Mouse (Mus musculus): ENCODE results near the gene Atrnl1. TPM values are rescaled to one million over a fixed set of nuclear protein-coding genes. Genes with fewer than 3 reads are reported as not detected.

Gene Atrnl1
- polyA plus RNA-seq, 1 experiment, result 12.3 TPM

DNA sequence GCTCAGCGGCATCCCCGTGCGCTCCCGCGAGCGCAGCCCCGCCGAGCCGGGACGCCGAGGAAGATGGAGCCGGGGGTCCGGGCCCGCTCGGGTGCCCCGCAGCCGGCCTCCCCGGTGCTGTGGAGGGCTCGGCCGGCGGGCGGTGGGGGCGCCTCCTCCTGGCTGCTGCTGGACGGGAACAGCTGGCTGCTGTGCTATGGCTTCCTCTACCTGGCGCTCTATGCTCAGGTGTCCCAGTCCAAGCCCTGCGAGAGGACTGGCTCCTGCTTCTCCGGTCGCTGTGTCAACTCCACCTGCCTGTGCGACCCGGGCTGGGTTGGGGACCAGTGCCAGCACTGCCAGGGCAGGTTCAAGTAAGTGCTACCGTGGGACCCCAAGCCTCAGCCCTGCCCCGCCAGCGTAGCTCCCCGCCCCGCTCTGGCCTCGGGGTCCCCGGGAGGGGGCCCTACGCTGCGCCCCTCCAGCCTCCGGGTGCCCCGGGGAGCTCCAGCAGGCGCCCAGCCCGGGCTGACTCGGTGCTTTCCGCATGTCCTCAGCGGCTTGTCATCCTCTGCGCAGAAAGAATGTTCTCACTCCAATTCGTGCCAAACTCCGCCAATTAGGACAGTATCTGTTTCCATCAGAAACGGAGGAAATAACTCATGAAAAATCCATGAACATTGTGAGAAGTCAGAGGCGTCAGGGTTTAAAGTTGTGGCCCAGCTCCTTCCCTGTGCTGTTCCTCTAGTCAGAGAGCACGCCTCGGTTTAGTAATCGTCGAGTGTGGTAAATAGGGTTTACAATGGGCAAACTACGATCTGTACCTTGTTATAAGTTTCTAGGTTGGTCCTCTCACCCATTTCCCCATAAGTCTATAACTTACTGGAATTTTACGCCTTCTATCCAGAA, 701 bp downstream of the Atrnl1 start:
- H3K36me3 ChIP-seq (ENCODE audit: control insufficient read depth, insufficient read depth, low read length, poor library complexity, severe bottlenecking), result no peaks in the 10 kb centered on the region
- H3K27me3 ChIP-seq (ENCODE audit: control insufficient read depth, insufficient read depth, low read length, poor library complexity, severe bottlenecking), result peaks cover 2% of the 10 kb centered on the region; the same call in 1 of the 2 replicates
- peak overlapping the region; percentile 88 for H3K4me3 ChIP-seq (ENCODE audit: low read depth, low read length)
- TF ChIP-seq CTCF (IDR thresholded peaks at IDR 0.05; ENCODE audit: low read depth, low read length) (no peak), POLR2A (IDR thresholded peaks at IDR 0.05; ENCODE audit: insufficient read depth, low read length) (no peak), EP300 (IDR thresholded peaks at IDR 0.05; ENCODE audit: insufficient read depth, low read depth, low read length) (no peak)
- H3K4me1 ChIP-seq (ENCODE audit: control insufficient read depth, insufficient read depth, low read length), result peaks cover 2% of the 10 kb centered on the region
- no peak overlapping the region for H3K27ac ChIP-seq (ENCODE audit: insufficient read depth, low read length)
- H3K9me3 ChIP-seq (replicated peaks; ENCODE audit: control insufficient read depth, insufficient read depth, low read length, poor library complexity, severe bottlenecking), result no peaks in the 10 kb centered on the region
- peak overlapping the region; percentile 97 for H3K9ac ChIP-seq (ENCODE audit: low read depth, poor library complexity, severe bottlenecking)

DNA sequence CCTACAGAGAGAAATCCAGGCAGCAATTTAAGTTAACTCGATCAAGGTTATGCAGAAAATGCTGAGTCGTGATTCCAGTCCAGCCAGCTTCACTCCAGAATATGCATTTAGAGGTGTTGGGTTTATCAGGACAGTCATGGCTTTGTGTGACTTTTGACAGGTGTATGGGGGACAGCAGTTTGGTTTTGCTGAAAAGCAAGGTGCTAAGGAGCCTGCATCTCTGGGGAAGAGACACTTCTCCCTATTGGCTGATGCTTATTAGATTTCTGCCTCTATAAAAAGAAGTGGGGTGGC, 1.3 kb downstream of the Atrnl1 start:
- Histone ChIP-seq H3K27me3 (ENCODE audit: control insufficient read depth, insufficient read depth, low read length, poor library complexity, severe bottlenecking) (peaks cover 2% of the 10 kb centered on the region; the same call in 1 of the 2 replicates), H3K4me3 (ENCODE audit: low read depth, low read length) (peak overlapping the region; percentile 88), H3K9me3 (replicated peaks; ENCODE audit: control insufficient read depth, insufficient read depth, low read length, poor library complexity, severe bottlenecking) (no peaks in the 10 kb centered on the region), H3K36me3 (ENCODE audit: control insufficient read depth, insufficient read depth, low read length, poor library complexity, severe bottlenecking) (no peaks in the 10 kb centered on the region), H3K4me1 (ENCODE audit: control insufficient read depth, insufficient read depth, low read length) (peaks cover 2% of the 10 kb centered on the region), H3K27ac (ENCODE audit: insufficient read depth, low read length) (no peak overlapping the region), H3K9ac (ENCODE audit: low read depth, poor library complexity, severe bottlenecking) (peak overlapping the region; percentile 97)
- TF ChIP-seq EP300 (IDR thresholded peaks at IDR 0.05; ENCODE audit: insufficient read depth, low read depth, low read length), result no peak
- TF ChIP-seq POLR2A (IDR thresholded peaks at IDR 0.05; ENCODE audit: insufficient read depth, low read length), result no peak
- TF ChIP-seq CTCF (IDR thresholded peaks at IDR 0.05; ENCODE audit: low read depth, low read length), result no peak

DNA sequence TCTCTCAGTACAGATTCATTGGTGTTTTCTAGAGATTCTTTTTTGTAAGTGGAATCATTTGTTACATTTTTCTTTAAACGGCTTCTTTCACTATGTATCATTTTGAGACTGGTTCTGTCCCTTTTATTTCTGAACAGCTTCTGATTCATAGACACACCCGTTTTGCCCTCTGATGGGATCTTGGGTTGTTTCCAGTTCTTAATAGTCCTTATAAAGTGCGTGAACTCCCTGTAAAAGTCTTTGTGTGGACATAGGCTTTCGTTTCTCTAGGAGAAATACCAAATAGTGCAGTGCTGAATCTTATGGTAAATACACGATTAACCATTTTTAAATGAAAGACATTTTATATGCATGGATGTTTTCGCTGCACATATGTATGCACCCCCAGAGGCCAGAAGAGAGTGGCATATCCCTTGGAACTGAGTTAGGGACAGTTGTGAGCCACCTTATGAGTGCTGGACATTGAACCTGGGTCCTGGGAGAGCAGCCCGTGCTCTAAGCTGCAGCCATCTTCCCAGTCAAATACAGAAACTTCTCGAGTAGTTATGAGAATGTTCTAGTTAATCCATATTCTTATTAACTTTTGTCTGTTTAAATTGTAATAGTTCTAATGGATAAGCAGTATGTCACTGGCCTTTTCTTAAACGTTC, 5.3 kb downstream of the Atrnl1 start:
- Histone ChIP-seq H3K27ac (ENCODE audit: insufficient read depth, low read length) (no peak overlapping the region), H3K4me3 (ENCODE audit: low read depth, low read length) (no peak overlapping the region), H3K4me1 (ENCODE audit: control insufficient read depth, insufficient read depth, low read length) (peaks cover 2% of the 10 kb centered on the region), H3K9me3 (replicated peaks; ENCODE audit: control insufficient read depth, insufficient read depth, low read length, poor library complexity, severe bottlenecking) (no peaks in the 10 kb centered on the region), H3K9ac (ENCODE audit: low read depth, poor library complexity, severe bottlenecking) (no peak overlapping the region), H3K36me3 (ENCODE audit: control insufficient read depth, insufficient read depth, low read length, poor library complexity, severe bottlenecking) (no peaks in the 10 kb centered on the region), H3K27me3 (ENCODE audit: control insufficient read depth, insufficient read depth, low read length, poor library complexity, severe bottlenecking) (no peaks in the 10 kb centered on the region)
- TF ChIP-seq CTCF (IDR thresholded peaks at IDR 0.05; ENCODE audit: low read depth, low read length), result no peak
- no peak for TF ChIP-seq POLR2A (IDR thresholded peaks at IDR 0.05; ENCODE audit: insufficient read depth, low read length)
- TF ChIP-seq EP300 (IDR thresholded peaks at IDR 0.05; ENCODE audit: insufficient read depth, low read depth, low read length), result no peak

DNA sequence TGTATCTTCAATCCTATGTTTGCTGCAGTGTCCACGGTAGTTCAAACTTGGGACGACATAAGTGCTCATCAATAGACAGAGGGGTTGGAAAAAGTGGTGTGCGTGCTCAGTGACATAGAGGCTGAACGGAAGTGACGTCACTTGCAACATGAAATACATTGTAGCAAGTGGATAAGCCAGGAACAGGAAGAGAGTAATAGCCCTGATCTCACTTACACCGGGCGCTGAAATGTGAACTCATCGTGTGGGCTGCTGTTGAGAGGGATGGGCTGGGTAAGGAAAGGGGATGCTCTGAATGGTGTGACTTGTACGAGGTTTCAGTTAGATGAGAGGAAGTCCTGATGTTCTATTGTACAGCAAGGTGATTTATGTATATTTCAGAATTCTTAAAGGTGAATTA, 8.3 kb downstream of the Atrnl1 start:
- H3K36me3 ChIP-seq (ENCODE audit: control insufficient read depth, insufficient read depth, low read length, poor library complexity, severe bottlenecking), result no peaks in the 10 kb centered on the region
- TF ChIP-seq POLR2A (IDR thresholded peaks at IDR 0.05; ENCODE audit: insufficient read depth, low read length) (no peak), EP300 (IDR thresholded peaks at IDR 0.05; ENCODE audit: insufficient read depth, low read depth, low read length) (no peak), CTCF (IDR thresholded peaks at IDR 0.05; ENCODE audit: low read depth, low read length) (no peak)
- no peaks in the 10 kb centered on the region for H3K4me1 ChIP-seq (ENCODE audit: control insufficient read depth, insufficient read depth, low read length)
- no peak overlapping the region for H3K4me3 ChIP-seq (ENCODE audit: low read depth, low read length)
- no peaks in the 10 kb centered on the region for H3K27me3 ChIP-seq (ENCODE audit: control insufficient read depth, insufficient read depth, low read length, poor library complexity, severe bottlenecking)
- no peak overlapping the region for H3K9ac ChIP-seq (ENCODE audit: low read depth, poor library complexity, severe bottlenecking)
- no peak overlapping the region for H3K27ac ChIP-seq (ENCODE audit: insufficient read depth, low read length)
- H3K9me3 ChIP-seq (replicated peaks; ENCODE audit: control insufficient read depth, insufficient read depth, low read length, poor library complexity, severe bottlenecking), result no peaks in the 10 kb centered on the region

DNA sequence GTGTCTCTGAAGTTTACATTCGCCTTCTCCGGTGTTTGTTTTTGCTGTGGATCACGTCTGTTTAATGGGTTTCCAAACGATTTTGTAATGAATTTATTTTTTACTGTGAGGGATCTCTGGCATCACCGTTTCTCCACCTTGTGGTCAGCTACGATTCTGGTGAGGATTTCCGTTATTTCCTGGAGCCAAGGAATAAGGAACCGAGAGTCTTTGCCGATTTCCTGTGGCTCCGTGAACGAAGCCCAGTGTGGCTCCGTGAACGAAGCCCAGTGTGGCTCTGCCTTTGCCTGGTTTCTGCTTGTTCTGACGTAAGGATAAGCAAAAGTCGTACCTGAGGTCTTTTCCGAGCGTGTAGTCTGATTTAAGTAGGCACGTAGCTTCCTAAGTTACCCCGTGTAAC, 11.0 kb downstream of the Atrnl1 start:
- Histone ChIP-seq H3K27ac (ENCODE audit: insufficient read depth, low read length) (no peak overlapping the region), H3K4me1 (ENCODE audit: control insufficient read depth, insufficient read depth, low read length) (no peaks in the 10 kb centered on the region), H3K9ac (ENCODE audit: low read depth, poor library complexity, severe bottlenecking) (no peak overlapping the region), H3K9me3 (replicated peaks; ENCODE audit: control insufficient read depth, insufficient read depth, low read length, poor library complexity, severe bottlenecking) (no peaks in the 10 kb centered on the region), H3K27me3 (ENCODE audit: control insufficient read depth, insufficient read depth, low read length, poor library complexity, severe bottlenecking) (no peaks in the 10 kb centered on the region), H3K36me3 (ENCODE audit: control insufficient read depth, insufficient read depth, low read length, poor library complexity, severe bottlenecking) (no peaks in the 10 kb centered on the region), H3K4me3 (ENCODE audit: low read depth, low read length) (no peak overlapping the region)
- TF ChIP-seq EP300 (IDR thresholded peaks at IDR 0.05; ENCODE audit: insufficient read depth, low read depth, low read length), result no peak
- no peak for TF ChIP-seq POLR2A (IDR thresholded peaks at IDR 0.05; ENCODE audit: insufficient read depth, low read length)
- TF ChIP-seq CTCF (IDR thresholded peaks at IDR 0.05; ENCODE audit: low read depth, low read length), result no peak

DNA sequence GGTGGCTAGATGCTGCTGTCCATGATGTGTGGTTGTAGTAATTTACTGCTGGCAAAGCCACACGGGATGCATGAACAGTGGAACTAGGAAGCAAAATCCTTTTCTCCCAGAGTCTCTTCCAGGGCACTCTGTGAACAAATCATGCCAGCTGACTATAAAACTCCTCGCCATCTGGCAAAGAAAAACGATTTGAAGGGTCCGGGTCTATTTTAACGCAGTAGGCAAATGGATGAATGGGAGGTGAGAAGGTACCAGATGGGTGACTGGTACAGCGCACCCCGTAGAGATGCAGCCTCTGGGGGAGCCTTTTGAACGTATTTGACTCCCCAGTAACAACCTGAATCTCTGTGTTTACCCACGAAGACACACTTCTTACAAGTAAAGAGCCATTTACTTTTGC, 14.9 kb downstream of the Atrnl1 start:
- no peaks in the 10 kb centered on the region for H3K4me1 ChIP-seq (ENCODE audit: control insufficient read depth, insufficient read depth, low read length)
- H3K36me3 ChIP-seq (ENCODE audit: control insufficient read depth, insufficient read depth, low read length, poor library complexity, severe bottlenecking), result no peaks in the 10 kb centered on the region; the same call in 1 of the 2 replicates
- H3K4me3 ChIP-seq (ENCODE audit: low read depth, low read length), result no peak overlapping the region
- H3K9ac ChIP-seq (ENCODE audit: low read depth, poor library complexity, severe bottlenecking), result no peak overlapping the region
- no peak overlapping the region for H3K27ac ChIP-seq (ENCODE audit: insufficient read depth, low read length)
- no peak for TF ChIP-seq CTCF (IDR thresholded peaks at IDR 0.05; ENCODE audit: low read depth, low read length)
- TF ChIP-seq POLR2A (IDR thresholded peaks at IDR 0.05; ENCODE audit: insufficient read depth, low read length), result no peak
- TF ChIP-seq EP300 (IDR thresholded peaks at IDR 0.05; ENCODE audit: insufficient read depth, low read depth, low read length), result no peak
- H3K27me3 ChIP-seq (ENCODE audit: control insufficient read depth, insufficient read depth, low read length, poor library complexity, severe bottlenecking), result no peaks in the 10 kb centered on the region
- no peaks in the 10 kb centered on the region for H3K9me3 ChIP-seq (replicated peaks; ENCODE audit: control insufficient read depth, insufficient read depth, low read length, poor library complexity, severe bottlenecking)
